Mouse (Mus musculus): ENCODE measurements around the gene Rftn2.

The Rftn2 gene

GRCm38 (mm10) chr1:55226011-55226857 is at the start of gene Rftn2:
Gene Rftn2, minus strand, starts transcription at chr1:55226782.
- no peak for DNase-seq (ENCODE audit: low read depth, low spot score)

- no peak for DNase-seq (ENCODE audit: low read depth, low spot score)
Observed at GRCm38 (mm10) chr1:55265447-55265846, 38.9 kb upstream of the Rftn2 start.

GRCm38 (mm10) chr1:55264385-55264784 is 37.8 kb upstream of the Rftn2 start:
- DNase-seq (ENCODE audit: low read depth, low spot score): no peak

GRCm38 (mm10) chr1:55246374-55246773 is 19.8 kb upstream of the Rftn2 start:
- DNase-seq (ENCODE audit: low read depth, low spot score): no peak

GRCm38 (mm10) chr1:55239237-55239636 is 12.7 kb upstream of the Rftn2 start:
- DNase-seq (ENCODE audit: low read depth, low spot score): no peak

- no peak for DNase-seq (ENCODE audit: low read depth, low spot score)
Observed at GRCm38 (mm10) chr1:55238496-55238895, 11.9 kb upstream of the Rftn2 start.

- DNase-seq (ENCODE audit: low read depth, low spot score): no peak
Observed at GRCm38 (mm10) chr1:55237643-55238161, 11.1 kb upstream of the Rftn2 start.

DNA sequence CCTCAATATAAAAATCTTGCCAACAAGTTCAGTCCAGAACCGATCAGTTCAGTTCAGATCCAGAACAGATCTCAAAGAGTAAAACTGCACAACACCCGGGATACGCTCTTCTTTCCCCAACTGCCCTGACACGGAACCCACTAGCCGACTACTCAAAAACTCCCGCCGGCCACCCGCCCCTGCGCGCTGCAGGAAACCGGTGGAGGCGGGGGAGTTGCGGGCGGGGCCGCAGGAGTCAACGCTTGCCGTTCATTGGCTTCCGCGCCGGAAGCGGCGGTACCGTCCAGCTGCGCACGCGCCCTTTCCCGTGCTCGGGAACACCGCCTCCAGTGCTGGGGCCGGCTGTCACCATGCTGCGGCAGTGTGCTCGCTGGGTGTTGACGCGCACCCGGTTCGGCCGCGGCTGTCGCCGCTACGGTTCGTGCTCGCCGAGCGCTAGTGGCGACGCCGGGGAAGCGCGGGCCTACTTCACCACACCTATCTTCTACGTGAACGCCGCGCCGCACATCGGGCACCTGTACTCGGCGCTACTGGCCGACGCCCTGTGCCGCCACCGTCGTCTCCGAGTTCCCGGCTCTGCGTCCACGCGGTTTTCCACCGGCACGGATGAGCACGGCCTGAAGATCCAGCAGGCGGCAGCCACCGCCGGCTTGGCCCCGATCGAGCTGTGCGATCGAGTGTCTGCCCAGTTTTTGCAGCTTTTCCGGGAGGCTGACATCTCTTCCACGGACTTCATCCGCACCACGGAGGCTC is 10.5 kb upstream of the Rftn2 start, which contains the start of gene Mars2:
Gene Mars2 (plus strand): TSS at position 288 of the 753 bp plus-strand sequence.
- peak; percentile 80 for DNase-seq (ENCODE audit: low read depth, low spot score)

- no peak for DNase-seq (ENCODE audit: low read depth, low spot score)
Observed at GRCm38 (mm10) chr1:55236487-55236886, 9.9 kb upstream of the Rftn2 start.

GRCm38 (mm10) chr1:55234910-55235520 is 8.4 kb upstream of the Rftn2 start:
- DNase-seq (ENCODE audit: low read depth, low spot score): no peak

GRCm38 (mm10) chr1:55228256-55228884 is 1.8 kb upstream of the Rftn2 start:
- DNase-seq (ENCODE audit: low read depth, low spot score): no peak

- DNase-seq (ENCODE audit: low read depth, low spot score): no peak
Observed at GRCm38 (mm10) chr1:55227376-55227775, 794 bp upstream of the Rftn2 start.

DNA sequence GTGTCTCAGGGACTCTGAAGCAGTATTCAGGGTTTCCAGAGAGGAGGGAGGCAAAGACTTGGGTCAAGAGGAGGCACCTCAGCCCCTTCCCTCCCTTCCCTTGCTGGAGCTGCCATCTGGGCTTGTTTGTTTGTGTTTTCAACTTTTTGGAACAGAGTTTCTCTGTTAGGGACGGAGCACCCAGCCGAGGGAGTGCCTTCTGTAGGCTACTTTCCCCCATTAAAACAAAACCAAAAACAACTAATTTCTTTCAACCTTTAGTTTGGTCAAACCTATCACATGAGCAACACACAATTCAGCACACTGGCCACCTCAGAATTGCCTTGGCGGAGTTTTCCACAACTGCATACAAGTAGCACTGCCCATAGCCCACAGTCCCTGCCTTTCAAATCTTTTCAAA is 1.2 kb downstream of the Rftn2 start:
- no peak for DNase-seq (ENCODE audit: low read depth, low spot score)

GRCm38 (mm10) chr1:55224111-55224510 is 2.5 kb downstream of the Rftn2 start:
- DNase-seq (ENCODE audit: low read depth, low spot score): no peak

DNA sequence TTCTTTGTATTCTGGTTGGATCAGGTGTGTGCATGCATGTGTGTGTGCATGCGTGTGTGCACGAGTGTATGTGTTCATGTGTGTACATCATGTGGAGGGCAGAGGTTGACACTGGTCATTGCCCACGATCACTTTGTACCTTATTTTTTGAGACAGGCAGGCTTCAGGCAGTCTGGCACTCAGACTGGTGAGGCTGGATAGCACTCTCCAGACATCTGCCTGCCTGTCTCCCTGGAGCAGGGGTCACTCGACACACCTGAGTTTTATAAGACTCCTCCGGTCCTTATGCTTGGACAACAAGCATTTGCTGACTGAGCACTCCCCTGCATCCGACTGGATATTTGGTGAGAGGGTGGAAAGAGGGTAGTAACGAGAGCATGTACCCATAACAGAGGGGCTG is 3.6 kb downstream of the Rftn2 start:
- DNase-seq (ENCODE audit: low read depth, low spot score): no peak

DNA sequence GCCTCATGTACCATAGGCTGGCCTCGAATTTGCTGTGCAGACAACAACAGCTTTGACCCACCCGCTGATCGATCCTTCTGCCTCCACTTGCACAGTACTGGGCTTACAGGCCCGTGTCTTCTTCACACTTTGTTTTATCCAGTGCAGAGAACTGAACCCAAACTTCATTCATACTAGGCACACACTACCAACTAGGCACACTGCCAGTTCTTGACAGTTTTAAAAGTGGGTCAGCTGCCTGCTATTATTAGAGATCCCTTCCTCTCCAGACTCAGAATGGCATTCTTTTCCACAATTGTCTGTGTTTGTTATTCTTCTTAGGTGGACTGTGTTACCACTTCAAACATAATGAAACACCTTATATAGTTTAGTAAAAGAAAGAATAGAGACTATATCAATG is 5.2 kb downstream of the Rftn2 start:
- no peak for DNase-seq (ENCODE audit: low read depth, low spot score)

DNA sequence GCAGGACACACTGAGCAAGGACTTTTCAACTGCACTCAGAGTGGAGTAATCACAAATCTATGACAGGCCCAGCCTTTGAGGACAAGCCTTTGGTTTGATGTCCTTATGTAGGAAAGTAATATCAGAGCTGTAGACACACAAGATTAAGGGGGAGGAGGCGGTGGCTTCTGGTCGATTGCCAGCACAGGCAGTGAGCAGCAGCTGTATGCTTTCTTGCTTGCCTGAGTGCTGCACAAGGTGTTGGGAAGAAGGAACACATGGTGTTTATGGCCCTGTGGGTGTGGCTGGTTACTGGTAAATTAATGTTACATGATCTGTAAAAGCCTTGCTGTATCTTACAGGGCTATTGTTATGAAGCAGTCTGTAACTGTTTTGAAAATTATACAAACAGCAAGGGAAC is 9.4 kb downstream of the Rftn2 start:
- no peak for DNase-seq (ENCODE audit: low read depth, low spot score)

- no peak for DNase-seq (ENCODE audit: low read depth, low spot score)
Observed at GRCm38 (mm10) chr1:55215185-55215813, 11.3 kb downstream of the Rftn2 start.

GRCm38 (mm10) chr1:55213936-55214335 is 12.6 kb downstream of the Rftn2 start:
- DNase-seq (ENCODE audit: low read depth, low spot score): no peak

GRCm38 (mm10) chr1:55213475-55213874 is 13.1 kb downstream of the Rftn2 start:
- DNase-seq (ENCODE audit: low read depth, low spot score): no peak

DNA sequence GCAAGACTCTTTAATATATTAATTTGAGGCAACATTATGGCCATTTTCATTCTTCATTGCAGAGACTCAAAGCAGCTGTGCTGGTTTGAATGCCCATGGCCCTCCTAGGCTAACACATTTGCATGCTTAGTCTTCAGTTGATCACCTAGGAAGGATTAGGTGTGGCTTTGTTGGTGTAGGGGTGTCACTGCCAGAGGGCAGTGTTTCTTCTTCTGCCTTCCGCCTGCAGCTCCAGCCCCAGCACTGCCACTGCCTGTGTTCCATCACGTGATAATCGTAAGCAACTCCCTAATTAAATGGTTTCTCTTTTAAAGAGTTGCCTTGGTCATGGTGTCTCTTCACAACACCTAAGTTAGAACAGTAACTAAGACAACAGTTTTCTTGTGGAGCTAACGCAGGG is 13.8 kb downstream of the Rftn2 start:
- DNase-seq (ENCODE audit: low read depth, low spot score): no peak
